ENCODE assay signal across 20 mouse cellular contexts in genomic region chr1:109223571-109223970, GRCm38 (mm10).
DNase-seq lines count a peak whose midpoint lies in the region; ATAC-seq lines count a peak whose summit lies in the region.
"Had no signal": no experiment of that assay in that cellular context is flagged by ENCODE, and none has a peak within 500 bp of the region (broad histone marks: within the 10 kb centered on the region; RNA-seq: fewer than 3 reads in every experiment).

No protein-coding gene starts in this region.

- no peak for DNase-seq in frontal cortex, postnatal 14 days (ENCODE audit: low spot score in 2 of 2)
- DNase-seq in right cerebral cortex, adult 18-20 months = peak; percentile 12
- DNase-seq in right cerebral cortex, postnatal 4 days = no peak
- DNase-seq in kidney, postnatal 14 days = no peak
- DNase-seq: adrenal gland, adult 8-10 months; adrenal gland, postnatal 14 days; adrenal gland, postnatal 36 days; B cell, adult 2 months; cerebellum, adult 11 months; cerebellum, adult 18-20 months; cerebellum, adult 8-10 months; cerebellum, adult 9-11 months; cerebellum, postnatal 14 days; cerebellum, postnatal 36 days had no signal

- ATAC-seq in frontal cortex, adult (ENCODE audit: low TSS enrichment) = peak; percentile 99
- ATAC-seq: activated CD4-positive, CD25-positive, alpha-beta regulatory T cell, adult 4 months; CD4-positive, CD25-positive, alpha-beta regulatory T cell, adult 4 months; forebrain, embryonic 14.5 days; forebrain, embryonic 16.5 days; Patski had no signal
